Mouse (Mus musculus): Measurements from ENCODE around the gene Syt7. TPM values are rescaled to one million over a fixed set of nuclear protein-coding genes. Genes with fewer than 3 reads are reported as not detected.
A peak's percentile ranks its signal among the peaks of the same experiment; 100 is the strongest.

Gene Syt7
- total and polyA plus RNA-seq, 3 experiments: 0.05 to 3.8 TPM; not detected in 1

DNA sequence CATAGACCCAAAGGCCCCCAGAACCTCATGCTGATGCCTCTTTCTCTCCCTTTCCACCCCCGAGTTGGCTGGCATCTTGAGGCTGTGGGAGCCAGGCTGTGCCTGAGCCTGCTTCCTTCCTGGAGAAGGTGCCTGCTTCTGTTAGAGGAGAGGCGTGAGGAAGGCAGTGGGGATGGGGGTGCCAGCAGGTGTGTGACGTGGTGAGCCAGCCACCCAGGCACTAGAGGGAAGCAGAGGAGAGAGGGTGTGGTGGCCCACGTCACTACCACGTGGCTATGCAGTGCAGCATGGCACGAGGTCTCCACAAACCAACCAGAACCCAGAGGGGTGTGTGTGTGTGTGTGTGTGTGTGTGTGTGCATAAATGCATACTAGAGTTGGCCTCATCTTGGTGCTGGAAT, 9.4 kb downstream of the Syt7 start:
- no peak for TF ChIP-seq TAL1 (conservative IDR thresholded peaks at IDR 0.05; ENCODE audit: low read depth, low read length)
- Histone ChIP-seq H3K36me3 (replicated peaks) (no peaks in the 10 kb centered on the region), H3K4me1 (ENCODE audit: insufficient read depth, low read depth, low read length) (no peaks in the 10 kb centered on the region), H3K27me3 (ENCODE audit: insufficient read depth, low read length) (peaks cover 5% of the 10 kb centered on the region; the same call in 1 of the 2 replicates), H3K9me3 (replicated peaks) (no peaks in the 10 kb centered on the region), H3K4me3 (ENCODE audit: low read depth, low read length) (no peak overlapping the region)
- DNase-seq (ENCODE audit: low spot score): no peak
- ATAC-seq (ENCODE audit: extremely low read depth, insufficient number of reproducible peaks, low FRiP score, poor library complexity, severe bottlenecking): no peak

DNA sequence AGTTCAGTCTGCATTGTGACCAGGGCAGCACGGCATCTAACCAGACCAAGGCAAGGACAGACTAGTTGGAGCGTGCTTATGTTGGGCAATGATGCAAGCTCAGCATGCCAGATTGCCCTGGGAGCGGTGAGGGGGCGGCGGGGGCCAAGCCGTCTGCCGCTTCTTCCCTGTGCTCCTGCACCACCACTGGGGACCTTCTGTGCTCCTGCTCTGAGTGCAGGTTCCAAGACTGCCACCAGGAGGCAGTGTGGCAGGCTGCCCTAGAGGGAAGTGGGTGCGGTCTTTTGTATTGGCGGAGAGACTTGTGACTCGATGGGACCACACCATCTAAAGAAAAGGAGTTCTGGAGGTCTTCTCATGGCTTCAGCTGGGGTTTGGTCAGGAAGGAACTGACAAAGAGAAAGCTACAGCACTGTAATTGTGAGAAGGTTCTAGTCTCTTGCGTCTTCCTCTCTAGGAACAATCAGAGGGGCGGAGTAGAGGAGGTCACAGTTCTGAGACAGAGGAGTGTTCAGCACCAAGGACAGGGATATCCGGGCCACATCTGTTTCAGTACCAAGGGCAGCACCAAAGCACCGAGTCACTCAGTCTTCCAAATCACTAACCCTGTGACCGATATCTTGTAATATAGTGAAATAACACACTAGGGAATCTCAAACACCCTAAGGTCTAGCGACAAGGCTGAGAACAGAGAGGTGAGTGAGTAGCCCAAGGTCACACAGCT, 14.0 kb downstream of the Syt7 start:
- peaks cover 3% of the 10 kb centered on the region; the same call in 1 of the 2 replicates for H3K27me3 ChIP-seq (ENCODE audit: insufficient read depth, low read length)

DNA sequence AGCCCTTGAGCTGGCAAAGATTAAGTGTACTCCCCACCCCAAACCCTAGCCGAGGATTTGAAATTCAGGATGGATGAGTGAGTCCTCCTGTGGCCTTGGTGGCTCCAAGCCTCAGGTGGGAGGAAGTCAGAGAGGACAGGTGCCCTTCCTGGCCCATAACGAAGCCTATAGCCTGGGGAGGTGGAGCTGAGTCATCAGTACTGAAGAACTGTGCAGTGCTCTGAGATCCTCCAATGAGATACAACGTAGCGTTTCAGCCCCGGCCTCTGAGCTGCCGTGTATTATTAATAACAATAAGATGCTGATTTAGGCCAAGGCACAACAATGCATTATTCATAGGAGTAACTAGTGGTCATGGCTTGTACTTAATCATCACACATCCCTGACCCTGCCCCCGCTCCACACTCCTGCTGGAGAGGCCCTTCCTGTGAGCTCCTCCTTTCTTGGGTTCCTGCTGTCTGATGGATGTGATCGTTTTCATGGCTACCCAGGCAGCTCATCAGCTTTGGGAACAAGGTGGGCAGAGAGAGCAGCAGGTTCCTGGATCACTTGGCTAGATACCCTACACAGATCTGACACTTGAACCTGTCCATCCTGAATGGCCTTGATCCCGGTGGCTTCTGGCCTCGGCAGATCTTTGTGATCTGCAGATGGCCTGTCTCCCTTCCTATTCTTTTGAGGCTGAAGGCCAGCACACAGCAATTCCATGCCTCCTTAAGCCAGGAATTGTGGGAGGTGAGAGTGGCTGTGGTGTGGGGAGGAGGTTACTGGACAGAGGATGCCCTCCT, 14.9 kb downstream of the Syt7 start:
- Histone ChIP-seq H3K4me1 (ENCODE audit: insufficient read depth, low read depth, low read length) (no peaks in the 10 kb centered on the region), H3K9me3 (replicated peaks) (no peaks in the 10 kb centered on the region), H3K4me3 (ENCODE audit: low read depth, low read length) (no peak overlapping the region), H3K27me3 (ENCODE audit: insufficient read depth, low read length) (no peaks in the 10 kb centered on the region), H3K36me3 (replicated peaks) (no peaks in the 10 kb centered on the region)
- TF ChIP-seq POLR2AphosphoS5 (IDR thresholded peaks at IDR 0.05; ENCODE audit: insufficient replicate concordance, low read depth, low read length): no peak
- TF ChIP-seq GATA2 (IDR thresholded peaks at IDR 0.05; ENCODE audit: borderline replicate concordance, low read depth, low read length): no peak
- TF ChIP-seq CTCF (IDR thresholded peaks at IDR 0.05; ENCODE audit: low read depth, low read length): no peak
- TF ChIP-seq GATA1 (IDR thresholded peaks at IDR 0.05; ENCODE audit: borderline replicate concordance, low read length): no peak
- TF ChIP-seq TAL1 (conservative IDR thresholded peaks at IDR 0.05; ENCODE audit: low read depth, low read length): no peak
- DNase-seq (ENCODE audit: low spot score) (no peak), ATAC-seq (ENCODE audit: extremely low read depth, insufficient number of reproducible peaks, low FRiP score, poor library complexity, severe bottlenecking) (no peak)

More for the DNA sequence above, 14.0 kb downstream of the Syt7 start:
- no peaks in the 10 kb centered on the region for H3K4me1 ChIP-seq (ENCODE audit: insufficient read depth, low read depth, low read length)
- H3K36me3 ChIP-seq (replicated peaks): no peaks in the 10 kb centered on the region
- DNase-seq (ENCODE audit: low spot score) (peak; percentile 47), ATAC-seq (ENCODE audit: extremely low read depth, insufficient number of reproducible peaks, low FRiP score, poor library complexity, severe bottlenecking) (no peak)
- TF ChIP-seq CTCF (IDR thresholded peaks at IDR 0.05; ENCODE audit: low read depth, low read length) (no peak), POLR2AphosphoS5 (IDR thresholded peaks at IDR 0.05; ENCODE audit: insufficient replicate concordance, low read depth, low read length) (no peak), GATA1 (IDR thresholded peaks at IDR 0.05; ENCODE audit: borderline replicate concordance, low read length) (no peak), GATA2 (IDR thresholded peaks at IDR 0.05; ENCODE audit: borderline replicate concordance, low read depth, low read length) (no peak)
- H3K9me3 ChIP-seq (replicated peaks): no peaks in the 10 kb centered on the region
- no peak overlapping the region for H3K4me3 ChIP-seq (ENCODE audit: low read depth, low read length)

DNA sequence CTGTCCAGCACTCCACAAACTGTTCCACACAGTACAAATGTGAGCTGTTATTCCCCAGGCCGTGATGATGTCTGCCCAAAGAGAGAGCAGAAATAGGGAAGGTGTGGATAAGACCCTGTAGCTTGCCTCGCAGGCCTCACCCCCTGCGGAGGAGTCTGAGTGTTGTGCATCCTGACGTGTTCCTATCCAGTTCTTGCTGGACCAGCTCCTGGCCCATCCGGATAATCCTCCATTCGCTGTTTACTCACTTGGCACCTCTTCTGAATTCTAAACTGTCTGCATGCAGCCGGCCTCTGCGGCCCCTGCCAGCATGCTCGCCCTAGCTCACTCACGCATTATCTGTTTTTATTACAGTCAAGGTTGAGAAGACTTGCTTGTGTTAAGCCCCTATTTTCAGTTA, 15.5 kb downstream of the Syt7 start:
- Histone ChIP-seq H3K4me1 (ENCODE audit: insufficient read depth, low read depth, low read length) (no peaks in the 10 kb centered on the region), H3K9me3 (replicated peaks) (no peaks in the 10 kb centered on the region), H3K4me3 (ENCODE audit: low read depth, low read length) (no peak overlapping the region), H3K36me3 (replicated peaks) (no peaks in the 10 kb centered on the region), H3K27me3 (ENCODE audit: insufficient read depth, low read length) (no peaks in the 10 kb centered on the region)
- ATAC-seq (ENCODE audit: extremely low read depth, insufficient number of reproducible peaks, low FRiP score, poor library complexity, severe bottlenecking) (no peak), DNase-seq (ENCODE audit: low spot score) (no peak)
- no peak for TF ChIP-seq GATA2 (IDR thresholded peaks at IDR 0.05; ENCODE audit: borderline replicate concordance, low read depth, low read length)
- TF ChIP-seq CTCF (IDR thresholded peaks at IDR 0.05; ENCODE audit: low read depth, low read length): no peak
- no peak for TF ChIP-seq TAL1 (conservative IDR thresholded peaks at IDR 0.05; ENCODE audit: low read depth, low read length)
- no peak for TF ChIP-seq POLR2AphosphoS5 (IDR thresholded peaks at IDR 0.05; ENCODE audit: insufficient replicate concordance, low read depth, low read length)
- no peak for TF ChIP-seq GATA1 (IDR thresholded peaks at IDR 0.05; ENCODE audit: borderline replicate concordance, low read length)

DNA sequence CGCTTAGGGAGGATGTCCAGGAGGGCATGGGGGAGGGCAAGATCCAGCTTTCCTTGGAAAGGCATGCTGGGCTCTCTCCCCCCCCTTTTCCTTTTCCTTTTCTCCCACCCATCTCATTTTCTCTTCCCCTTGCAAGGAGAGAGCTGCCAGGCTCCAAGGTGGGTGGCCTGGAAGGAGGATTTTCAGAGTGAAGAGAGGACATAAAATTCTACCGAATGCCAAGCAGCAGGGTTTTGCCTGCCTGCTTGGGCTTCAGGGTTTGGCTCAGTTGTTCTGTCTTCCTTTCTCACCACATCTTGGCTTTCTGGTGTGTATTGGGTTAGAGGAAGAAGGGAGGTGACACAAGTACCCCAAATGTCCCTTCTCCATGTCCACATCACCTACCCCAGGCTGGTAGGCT, 16.0 kb downstream of the Syt7 start:
- Histone ChIP-seq H3K4me1 (ENCODE audit: insufficient read depth, low read depth, low read length) (no peaks in the 10 kb centered on the region), H3K9me3 (replicated peaks) (no peaks in the 10 kb centered on the region), H3K36me3 (replicated peaks) (no peaks in the 10 kb centered on the region), H3K27me3 (ENCODE audit: insufficient read depth, low read length) (no peaks in the 10 kb centered on the region), H3K4me3 (ENCODE audit: low read depth, low read length) (no peak overlapping the region)
- no peak for DNase-seq (ENCODE audit: low spot score)
- TF ChIP-seq POLR2AphosphoS5 (IDR thresholded peaks at IDR 0.05; ENCODE audit: insufficient replicate concordance, low read depth, low read length): no peak
- no peak for TF ChIP-seq GATA1 (IDR thresholded peaks at IDR 0.05; ENCODE audit: borderline replicate concordance, low read length)
- no peak for TF ChIP-seq TAL1 (conservative IDR thresholded peaks at IDR 0.05; ENCODE audit: low read depth, low read length)
- no peak for TF ChIP-seq CTCF (IDR thresholded peaks at IDR 0.05; ENCODE audit: low read depth, low read length)
- TF ChIP-seq GATA2 (IDR thresholded peaks at IDR 0.05; ENCODE audit: borderline replicate concordance, low read depth, low read length): no peak
- no peak for ATAC-seq (ENCODE audit: extremely low read depth, insufficient number of reproducible peaks, low FRiP score, poor library complexity, severe bottlenecking)

DNA sequence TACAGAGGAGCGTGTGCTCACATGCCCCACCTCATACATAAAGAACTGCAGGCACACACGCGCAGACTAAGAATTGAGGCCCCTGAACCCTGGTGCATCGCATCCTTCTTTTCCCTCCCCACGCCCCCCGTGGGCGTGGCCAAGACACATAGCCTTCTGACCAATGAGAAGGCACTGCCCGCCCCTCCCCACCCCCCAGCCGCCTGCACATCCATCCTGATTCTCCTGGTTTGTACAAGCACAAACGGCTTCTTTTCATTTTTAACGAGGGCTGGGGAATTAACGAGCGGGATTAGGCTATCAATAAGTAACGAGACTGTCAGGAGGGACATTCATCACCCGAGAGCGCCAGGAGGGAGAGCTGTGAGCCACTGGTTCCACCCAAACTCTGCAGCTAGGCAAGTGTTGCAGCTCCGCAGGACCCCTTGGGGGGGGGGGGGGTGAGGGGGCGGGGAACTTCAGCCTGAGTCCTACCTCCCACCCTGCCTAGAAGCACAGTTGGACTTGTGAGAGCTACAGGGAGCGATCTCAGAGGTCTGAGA, 24.9 kb downstream of the Syt7 start:
- Histone ChIP-seq H3K4me3 (ENCODE audit: low read depth, low read length) (no peak overlapping the region), H3K36me3 (replicated peaks) (no peaks in the 10 kb centered on the region), H3K27me3 (ENCODE audit: insufficient read depth, low read length) (no peaks in the 10 kb centered on the region; the same call in 1 of the 2 replicates), H3K4me1 (ENCODE audit: insufficient read depth, low read depth, low read length) (no peaks in the 10 kb centered on the region; the same call in 1 of the 2 replicates), H3K9me3 (replicated peaks) (no peaks in the 10 kb centered on the region)
- TF ChIP-seq TAL1 (conservative IDR thresholded peaks at IDR 0.05; ENCODE audit: low read depth, low read length) (no peak), GATA2 (IDR thresholded peaks at IDR 0.05; ENCODE audit: borderline replicate concordance, low read depth, low read length) (no peak), POLR2AphosphoS5 (IDR thresholded peaks at IDR 0.05; ENCODE audit: insufficient replicate concordance, low read depth, low read length) (no peak), GATA1 (IDR thresholded peaks at IDR 0.05; ENCODE audit: borderline replicate concordance, low read length) (no peak), CTCF (IDR thresholded peaks at IDR 0.05; ENCODE audit: low read depth, low read length) (no peak)
- DNase-seq (ENCODE audit: low spot score) (no peak), ATAC-seq (ENCODE audit: extremely low read depth, insufficient number of reproducible peaks, low FRiP score, poor library complexity, severe bottlenecking) (no peak)

All from G1E (cell line).